In genomic region chr15:61364461-61364860, GRCm38 (mm10) we compare ENCODE assay signal across 20 mouse cellular contexts.
"Had no signal": no experiment of that assay in that cellular context is flagged by ENCODE, and none has a peak within 500 bp of the region (broad histone marks: within the 10 kb centered on the region; RNA-seq: fewer than 3 reads in every experiment).

No protein-coding gene starts in this region.

- DNase-seq: kidney, postnatal 10 days; kidney, postnatal 36 days; layer of hippocampus, postnatal 36 days; liver, postnatal 0 days; thymus, adult 18-20 months; thymus, postnatal 36 days had no signal

- H3K4me3 ChIP-seq: kidney, embryonic 15.5 days; left cerebral cortex, adult 2 months; limb, embryonic 12.5 days; limb, embryonic 15.5 days; lung, embryonic 15.5 days; megakaryocyte, embryonic 14.5 days; midbrain, embryonic 10.5 days; midbrain, embryonic 13.5 days; myocyte; neural tube, embryonic 13.5 days had no signal

- H3K36me3 ChIP-seq: kidney, embryonic 15.5 days; limb, embryonic 12.5 days; limb, embryonic 15.5 days; lung, embryonic 15.5 days; midbrain, embryonic 10.5 days; midbrain, embryonic 13.5 days; neural tube, embryonic 13.5 days had no signal

- H3K27ac ChIP-seq: kidney, embryonic 15.5 days; left cerebral cortex, adult 2 months; limb, embryonic 12.5 days; limb, embryonic 15.5 days; liver, embryonic 14.5 days; lung, embryonic 15.5 days; macrophage; midbrain, embryonic 10.5 days; midbrain, embryonic 13.5 days; neural tube, embryonic 13.5 days had no signal

- H3K9me3 ChIP-seq: kidney, embryonic 15.5 days; limb, embryonic 12.5 days; limb, embryonic 15.5 days; lung, embryonic 15.5 days; megakaryocyte, embryonic 14.5 days; midbrain, embryonic 10.5 days; midbrain, embryonic 13.5 days; neural tube, embryonic 13.5 days had no signal

- H3K4me2 ChIP-seq: kidney, embryonic 15.5 days; limb, embryonic 12.5 days; limb, embryonic 15.5 days; liver, embryonic 11.5 days; lung, embryonic 15.5 days; midbrain, embryonic 13.5 days; neural tube, embryonic 13.5 days had no signal

- ATAC-seq: liver, postnatal 0 days; midbrain, embryonic 13.5 days; midbrain, embryonic 16.5 days had no signal

- H3K4me1 ChIP-seq: kidney, embryonic 15.5 days; limb, embryonic 12.5 days; limb, embryonic 15.5 days; midbrain, embryonic 10.5 days; midbrain, embryonic 13.5 days; neural tube, embryonic 13.5 days had no signal

- H3K9ac ChIP-seq: kidney, embryonic 15.5 days; limb, embryonic 12.5 days; limb, embryonic 15.5 days; liver, embryonic 14.5 days; liver, postnatal 0 days; lung, embryonic 15.5 days; midbrain, embryonic 13.5 days; neural tube, embryonic 13.5 days had no signal

- H3K27me3 ChIP-seq: kidney, embryonic 15.5 days; limb, embryonic 12.5 days; limb, embryonic 15.5 days; lung, embryonic 15.5 days; megakaryocyte, embryonic 14.5 days; midbrain, embryonic 13.5 days; neural tube, embryonic 13.5 days had no signal
